Mouse (Mus musculus) frontal cortex, postnatal 25 days (tissue): ENCODE data around the gene Ctxn2.

Experiments
- DNase-seq, 2 experiments: peaks; one replicate each; pipeline ENCODE4 v3.0.0; 2022; ENCODE audit warnings: low spot score in 2 of 2

The Ctxn2 gene

DNA sequence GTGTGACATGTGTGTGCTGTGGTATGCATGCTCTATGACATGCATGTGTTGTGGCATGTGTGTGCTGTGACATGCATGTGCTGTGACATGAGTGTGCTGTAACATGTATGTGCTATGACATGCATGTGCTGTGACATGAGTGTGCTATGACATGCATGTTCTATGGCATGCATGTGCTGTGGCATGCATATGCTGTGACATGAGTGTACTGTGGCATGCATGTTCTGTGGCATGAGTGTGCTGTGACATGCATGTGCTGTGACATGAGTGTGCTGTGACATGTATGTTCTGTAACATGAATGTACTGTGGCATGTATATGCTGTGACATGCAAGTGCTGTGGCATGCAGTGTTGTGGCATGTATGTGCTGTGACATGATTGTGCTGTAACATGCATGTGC is 56.4 kb downstream of the Ctxn2 start:
- no peak for DNase-seq

DNA sequence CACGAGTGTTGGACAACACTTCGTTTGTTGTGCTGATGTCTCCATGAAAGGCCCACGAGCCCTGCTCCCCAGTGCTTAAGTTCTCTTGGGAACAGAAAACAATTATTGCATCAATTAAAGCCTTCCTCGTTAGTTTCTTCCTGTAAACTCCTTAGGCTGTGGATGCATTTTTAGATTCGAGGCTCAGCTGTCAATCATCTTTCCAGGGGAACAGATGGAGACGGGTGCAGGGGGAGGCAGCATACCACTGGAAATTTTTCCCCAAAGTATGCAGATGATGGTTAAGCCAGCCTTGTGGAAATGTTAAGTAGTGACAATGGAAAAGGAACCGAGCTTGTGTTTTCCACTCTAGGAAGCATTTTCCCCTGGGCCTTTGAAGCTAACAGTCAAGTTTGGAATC is 60.3 kb downstream of the Ctxn2 start:
- no peak for DNase-seq
